Mouse (Mus musculus) c-Kit-positive CD71-positive TER-119-negative erythroid progenitor cells, embryonic 14.5 days (primary cell): ENCODE measurements around the gene C2cd4b.
A peak's percentile ranks its signal among the peaks of the same experiment; 100 is the strongest.
"Not testable (repeated sequence)": the region's sequence is repeated elsewhere in the genome, so short reads cannot be mapped to it uniquely, and the experiment has no call there.

Source experiments
- DNase-seq: peaks from one replicate; pipeline ENCODE4 v3.0.0-alpha.2; 2013; ENCODE audit warnings: low read depth

The C2cd4b gene

DNA sequence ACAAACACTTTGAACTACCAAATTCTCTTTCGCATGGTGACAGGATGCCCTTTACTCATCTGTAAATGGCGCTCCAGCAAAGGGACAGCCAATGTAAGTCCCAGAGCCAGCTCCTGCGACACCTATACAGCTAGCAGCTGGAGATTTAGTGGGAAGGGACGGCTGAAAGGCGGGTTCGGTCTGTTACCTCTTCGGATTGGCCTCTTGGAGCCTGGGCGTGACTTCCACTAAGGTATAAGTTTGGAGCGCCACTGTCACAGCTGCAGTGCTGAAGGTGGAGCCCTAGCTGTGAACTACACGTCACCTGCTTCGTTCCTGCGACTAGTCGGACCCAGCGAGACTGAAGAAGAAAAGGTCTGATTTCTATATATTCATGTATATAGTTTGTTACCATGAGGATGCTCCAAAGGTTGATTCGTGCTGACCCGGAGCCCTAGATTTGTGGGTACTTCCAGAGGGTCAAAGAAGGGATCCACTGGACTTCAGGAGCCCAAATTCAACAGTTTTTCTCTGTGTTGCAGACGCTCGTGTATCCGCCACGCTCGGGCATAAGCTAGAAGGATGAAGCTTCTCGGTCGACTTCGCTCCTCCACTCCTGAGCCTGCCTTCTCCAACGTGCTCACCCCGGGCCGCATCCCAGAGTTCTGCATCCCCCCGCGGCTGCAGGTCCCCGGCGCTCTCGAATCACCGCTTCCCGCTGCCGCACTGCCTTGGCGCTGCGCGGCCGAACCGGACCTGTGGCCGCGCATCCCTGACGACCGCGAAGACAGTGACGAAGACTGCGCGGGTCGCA, at the start of gene C2cd4b:
TSS of gene C2cd4b (plus strand) at position 275 of the 793 bp plus-strand sequence.
- no peak for DNase-seq

DNA sequence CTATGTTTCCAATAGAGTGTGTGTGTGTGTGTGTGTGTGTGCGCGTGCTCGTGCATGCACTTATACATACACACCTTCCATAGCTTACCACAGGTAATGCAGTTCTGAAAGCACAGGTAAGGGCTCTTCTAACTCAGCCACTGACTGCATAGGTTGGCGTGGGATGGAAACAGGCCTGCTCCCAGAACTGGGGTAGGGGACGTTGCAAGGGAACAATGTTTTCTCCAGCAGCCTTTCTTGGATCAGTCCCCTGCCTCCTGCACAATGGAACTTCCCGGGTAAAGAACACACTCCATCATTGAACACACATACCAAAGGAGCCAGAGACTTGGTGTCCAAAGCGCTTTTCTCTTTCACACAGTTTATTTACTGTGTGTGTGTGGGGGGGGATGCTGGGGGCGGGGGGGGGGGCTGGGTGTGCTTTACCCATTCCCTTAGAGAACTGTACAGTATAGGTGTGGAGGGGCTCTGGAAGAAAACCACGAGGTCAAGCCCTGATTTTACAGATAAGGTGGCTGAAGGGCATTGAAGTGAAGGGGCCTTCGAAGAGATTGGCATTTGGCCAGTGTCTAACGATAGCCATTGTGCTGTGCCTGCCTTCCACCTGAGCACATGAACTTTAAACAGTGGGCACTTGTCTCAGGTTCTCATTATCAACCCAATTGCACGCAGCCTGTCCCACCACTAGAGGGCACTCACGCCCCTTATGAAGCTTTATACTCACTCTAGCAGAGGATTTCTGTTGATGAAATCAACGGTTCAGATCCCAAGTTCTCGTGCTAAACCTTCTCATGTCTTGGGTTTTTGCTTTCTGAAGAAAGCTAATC, 48.0 kb upstream of the C2cd4b start:
- peak; percentile 39 for DNase-seq

DNA sequence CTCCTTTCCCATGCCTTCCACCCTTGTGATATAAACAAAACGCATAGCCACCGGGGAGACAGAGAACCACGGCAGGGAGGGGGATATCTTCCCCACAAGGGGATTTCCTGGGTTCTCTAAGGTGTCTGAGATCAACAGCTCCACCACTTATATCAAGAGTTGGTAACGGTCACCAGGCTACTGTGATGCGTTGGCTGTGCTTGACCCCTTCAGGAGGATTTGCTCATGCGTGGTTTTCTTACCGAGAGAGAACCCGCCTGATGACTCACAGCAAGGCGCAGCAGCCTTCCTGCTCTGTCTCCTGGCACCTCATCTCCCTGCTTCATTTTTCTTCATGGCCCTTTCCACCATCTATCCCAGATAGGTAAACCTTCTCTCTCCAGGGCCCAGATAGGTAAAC, 47.1 kb upstream of the C2cd4b start:
- no peak for DNase-seq

DNA sequence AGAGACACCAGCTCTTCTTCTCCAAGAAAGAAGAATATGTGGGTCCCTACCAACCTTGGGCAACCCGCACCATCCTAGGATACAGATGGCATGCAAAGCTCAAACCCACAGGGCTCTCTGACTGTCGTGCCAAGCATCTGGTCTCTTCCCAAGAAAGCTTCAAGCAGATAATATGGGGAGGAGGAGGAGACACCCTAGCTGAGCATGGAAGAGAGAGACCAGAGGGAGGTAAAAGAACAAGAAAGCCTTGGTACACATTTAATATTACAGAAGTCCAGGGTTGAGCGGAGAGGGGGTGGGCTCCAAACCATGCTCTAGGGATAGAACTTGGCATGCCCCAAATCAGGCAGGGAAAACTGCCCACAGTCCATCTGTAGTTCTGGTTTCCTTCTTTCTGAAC, 42.2 kb upstream of the C2cd4b start:
- no peak for DNase-seq

DNA sequence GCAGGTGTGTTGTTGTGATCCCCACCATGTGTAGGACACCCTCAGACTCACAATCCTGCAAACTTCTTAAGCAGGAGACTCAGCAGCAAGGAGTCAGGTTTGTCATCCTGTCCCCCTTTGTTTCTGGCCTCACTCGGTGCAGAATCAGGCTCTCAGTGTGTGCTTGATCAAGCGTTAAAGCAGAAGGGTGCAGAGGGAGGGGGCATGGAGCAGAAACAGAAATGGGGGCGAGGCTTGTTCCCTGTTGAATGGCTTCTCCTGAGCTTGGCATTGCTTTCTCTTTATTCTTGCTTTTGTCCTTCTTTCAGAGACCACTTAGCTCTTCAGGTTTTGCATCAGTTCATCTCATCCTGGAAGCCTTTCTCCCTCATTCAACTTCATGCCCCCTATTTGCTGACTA, 40.6 kb upstream of the C2cd4b start:
- DNase-seq: no peak

DNA sequence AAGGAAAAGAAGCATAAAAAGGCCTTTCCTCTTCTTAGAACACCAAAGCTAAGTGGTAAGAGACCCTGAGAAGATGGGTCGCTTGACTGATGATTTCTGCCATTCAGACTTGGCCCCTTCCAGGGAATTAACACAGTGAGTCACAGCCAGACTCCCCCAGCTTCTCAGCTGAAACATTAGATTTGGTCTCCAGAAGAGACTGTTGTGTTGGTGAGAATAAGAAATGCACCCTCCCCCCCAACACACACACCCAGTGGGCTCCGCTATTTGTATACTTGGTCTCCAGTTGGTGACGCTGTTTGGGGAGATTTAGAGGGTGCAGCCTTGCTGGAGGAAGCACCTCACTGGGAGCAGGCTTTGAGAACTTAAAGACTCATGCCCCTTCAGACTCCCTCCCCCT, 39.1 kb upstream of the C2cd4b start:
- no peak for DNase-seq

DNA sequence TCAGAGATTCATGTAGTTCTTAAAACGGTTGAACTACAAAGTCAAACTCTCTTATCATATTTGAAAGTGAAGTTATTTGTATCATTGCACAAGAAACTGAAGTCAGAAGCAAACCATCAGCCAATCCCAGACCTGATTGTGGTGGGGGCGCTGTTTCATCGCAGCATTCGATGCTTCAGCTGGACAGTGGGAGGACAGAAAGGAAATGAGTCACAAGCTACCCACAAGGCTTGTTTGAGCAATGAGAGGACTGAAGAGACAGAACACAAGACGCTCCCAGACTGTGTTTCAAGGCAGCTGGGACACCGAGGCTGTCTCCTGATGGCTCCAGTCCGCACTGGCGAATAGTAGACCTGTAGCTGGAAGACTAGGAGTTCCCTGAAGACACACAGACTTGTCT, 36.9 kb upstream of the C2cd4b start:
- DNase-seq: no peak

DNA sequence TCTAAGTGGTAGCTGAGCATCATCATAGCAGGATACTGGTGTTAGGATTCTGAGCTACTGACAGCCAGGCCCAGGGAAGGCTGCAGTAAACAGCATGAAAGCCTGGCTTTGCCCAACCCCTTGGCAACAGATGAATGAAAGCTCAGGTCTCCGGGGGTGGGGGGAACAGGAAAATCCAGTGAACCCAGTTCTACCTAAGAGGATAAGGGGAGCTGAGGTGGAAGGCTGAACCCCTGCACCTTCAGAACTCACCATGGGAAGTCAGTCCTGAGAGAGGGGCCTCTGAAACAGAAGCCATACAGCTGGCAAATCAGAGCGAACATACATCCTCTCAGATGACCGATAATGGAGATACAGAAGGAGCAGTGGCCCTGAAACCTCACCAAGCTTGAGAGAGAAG, 34.0 kb upstream of the C2cd4b start:
- no peak for DNase-seq

DNA sequence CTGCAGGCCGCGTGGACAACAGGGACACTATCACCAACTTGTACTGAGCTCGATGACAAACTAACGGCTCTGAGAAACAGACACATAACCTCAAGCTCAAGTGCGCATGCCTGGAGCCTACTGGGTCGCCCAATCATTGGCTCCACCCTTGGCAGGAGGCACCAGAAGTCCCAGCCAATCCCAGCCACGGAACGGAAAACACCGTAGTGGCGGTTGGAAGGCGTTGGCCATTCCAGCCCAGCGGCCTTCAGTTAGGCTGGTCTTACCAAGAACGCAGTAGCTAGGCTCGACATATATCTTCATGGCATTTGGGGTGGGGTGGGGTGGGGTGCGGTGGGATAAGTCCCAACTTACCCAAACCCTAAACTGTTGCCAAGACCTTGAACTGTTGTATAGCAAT, 25.5 kb upstream of the C2cd4b start:
- no peak for DNase-seq

DNA sequence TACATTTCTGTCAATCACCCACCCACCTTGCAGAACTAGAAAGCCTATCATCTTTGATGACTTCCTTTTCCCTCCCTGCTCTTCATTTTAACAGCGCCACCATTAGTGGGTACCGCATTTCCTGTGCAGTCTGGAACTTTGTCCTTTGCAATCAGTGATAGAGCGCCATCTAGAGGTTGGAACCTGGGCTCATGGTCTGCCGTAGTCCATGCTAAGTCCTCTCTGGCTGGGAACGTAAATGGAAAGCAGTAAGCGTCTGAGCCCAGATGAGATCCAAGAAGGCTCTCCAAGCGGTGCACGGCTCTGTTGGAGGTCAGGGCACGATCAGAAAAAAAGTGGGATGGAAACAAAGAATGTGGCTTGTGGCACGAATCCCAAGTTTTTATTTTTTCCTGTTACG, 23.8 kb upstream of the C2cd4b start:
- peak; percentile 10 for DNase-seq

DNA sequence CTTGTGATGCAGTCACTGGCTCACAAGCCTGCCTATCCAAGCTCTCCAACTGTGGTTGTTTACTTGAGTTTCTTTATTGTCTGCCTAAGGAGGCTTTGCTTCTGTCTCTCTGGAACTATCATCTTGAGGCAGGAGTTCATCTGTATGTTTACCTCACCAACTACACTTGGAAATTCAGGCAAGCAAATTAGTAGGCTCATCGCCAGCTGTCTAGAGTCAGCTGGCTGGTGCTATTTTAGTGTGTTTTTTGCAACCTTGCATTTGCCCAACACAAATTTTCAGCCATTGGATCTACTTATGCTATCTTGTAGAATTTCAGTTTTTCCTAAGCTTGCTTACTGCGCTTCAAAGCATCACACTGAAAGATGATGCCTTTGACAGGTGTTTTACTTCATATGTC, 18.0 kb upstream of the C2cd4b start:
- DNase-seq: no peak

DNA sequence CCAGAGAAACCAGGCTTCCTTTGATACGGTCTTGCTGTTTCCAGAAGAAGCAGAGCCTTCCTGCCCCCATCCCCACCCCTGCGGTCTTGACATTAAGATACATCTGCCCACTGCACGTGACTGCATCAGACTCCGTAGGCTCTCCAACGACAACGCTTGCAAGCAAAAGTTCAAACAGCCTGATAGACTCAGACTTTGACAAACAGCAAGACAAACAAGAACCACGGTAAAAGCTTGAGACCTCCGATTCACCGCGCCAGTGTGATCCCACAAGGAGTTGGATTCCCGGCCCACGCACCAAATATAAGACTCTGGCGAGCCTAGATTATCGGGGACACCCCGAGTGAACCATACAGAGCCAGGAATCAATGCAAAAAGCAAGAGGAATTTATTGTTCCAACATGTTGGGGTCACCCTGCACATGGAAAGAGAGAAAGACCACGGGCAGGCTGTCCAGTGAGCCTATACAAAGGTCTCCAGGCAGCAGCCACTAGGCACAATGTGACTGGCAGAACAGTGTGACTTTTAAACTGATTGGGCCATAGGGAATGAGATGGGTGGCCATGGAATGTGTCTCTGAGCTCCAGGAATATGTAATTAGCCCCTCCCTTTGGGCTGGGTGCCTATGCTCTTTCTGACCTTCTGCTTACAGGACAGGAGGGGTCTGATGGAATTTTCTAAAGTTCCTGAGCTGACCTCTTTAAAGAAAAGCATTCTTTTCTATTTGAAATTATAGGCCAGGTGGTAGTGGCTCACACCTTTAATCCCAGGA, 5.6 kb upstream of the C2cd4b start:
- no peak for DNase-seq

DNA sequence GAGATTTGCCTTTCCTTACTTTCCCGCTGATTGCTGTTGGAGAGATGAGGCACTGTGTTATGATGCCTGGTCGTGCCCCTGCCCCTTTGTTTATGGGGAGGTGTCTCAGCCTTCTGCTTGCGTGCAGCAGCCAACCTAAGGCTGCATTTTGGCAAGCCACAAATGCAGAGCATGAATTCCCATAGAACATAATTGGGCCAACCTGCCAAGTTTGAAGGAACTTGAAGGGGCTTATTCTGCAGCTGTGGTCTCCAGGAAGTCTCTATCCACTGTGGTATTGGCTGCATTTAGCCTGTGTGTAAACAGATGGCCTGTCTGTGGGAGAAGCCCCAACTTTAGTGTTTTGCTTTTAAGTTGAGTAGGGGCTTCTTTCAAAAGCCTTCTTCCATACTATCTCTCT, 4.5 kb upstream of the C2cd4b start:
- DNase-seq: no peak

DNA sequence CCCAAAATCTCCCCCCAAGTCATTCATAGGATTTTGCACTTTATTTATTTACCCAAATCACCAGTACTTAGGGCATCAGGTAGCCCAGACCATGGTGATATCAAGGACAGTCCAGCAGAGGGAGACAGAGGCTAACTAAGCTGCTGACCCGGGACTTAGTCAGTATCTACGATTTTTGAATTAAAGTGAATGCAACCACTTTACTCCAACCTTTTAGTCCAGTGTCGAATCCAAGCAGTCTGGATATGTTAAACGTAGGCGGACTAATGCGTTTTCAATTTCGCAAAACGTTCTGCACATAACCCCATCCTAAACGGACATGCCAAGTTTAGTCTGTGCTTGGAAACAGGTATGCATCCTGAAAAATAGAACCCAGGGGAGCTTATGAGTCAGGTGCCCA, 551 bp upstream of the C2cd4b start:
- peak; percentile 16 for DNase-seq

DNA sequence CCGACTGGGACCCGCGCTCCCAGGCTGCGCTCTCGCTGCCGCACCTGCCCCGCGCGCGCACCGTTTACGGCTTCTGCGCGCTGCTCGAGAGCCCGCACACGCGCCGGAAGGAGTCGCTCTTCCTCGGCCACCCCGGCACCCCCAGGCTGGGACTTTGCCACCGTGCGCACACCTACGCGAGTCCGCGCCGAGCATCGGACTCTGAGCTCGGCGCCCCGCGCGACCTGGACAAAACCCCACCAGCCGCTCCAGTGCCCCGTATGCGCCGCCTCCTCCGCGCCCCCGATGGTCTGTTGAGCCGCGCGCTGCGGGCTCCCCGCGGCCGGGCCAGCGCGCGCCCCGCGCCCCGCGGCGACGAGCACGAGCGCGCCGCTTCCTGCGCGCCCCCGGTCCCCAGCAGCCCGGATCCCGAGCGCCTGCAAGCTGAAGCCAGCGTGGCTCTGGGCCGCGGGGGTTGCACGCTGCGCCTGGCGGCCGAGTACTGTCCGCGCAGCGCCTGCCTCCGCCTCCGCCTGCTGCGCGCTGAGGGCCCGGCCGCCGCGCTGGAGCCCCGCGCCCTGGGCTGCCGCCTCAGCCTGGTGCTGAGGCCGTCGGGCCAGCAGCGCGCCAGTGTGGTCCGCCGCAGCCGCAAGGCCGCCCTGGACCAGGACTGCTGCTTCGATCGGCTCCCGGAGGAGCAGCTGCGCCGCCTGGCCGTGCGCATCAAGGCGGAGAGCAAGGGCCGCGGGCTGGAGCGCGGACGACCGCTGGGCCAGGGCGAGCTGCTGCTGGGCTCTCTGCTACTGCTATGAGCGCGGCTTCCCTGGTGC, 923 bp downstream of the C2cd4b start:
- not testable (repeated sequence) for DNase-seq

DNA sequence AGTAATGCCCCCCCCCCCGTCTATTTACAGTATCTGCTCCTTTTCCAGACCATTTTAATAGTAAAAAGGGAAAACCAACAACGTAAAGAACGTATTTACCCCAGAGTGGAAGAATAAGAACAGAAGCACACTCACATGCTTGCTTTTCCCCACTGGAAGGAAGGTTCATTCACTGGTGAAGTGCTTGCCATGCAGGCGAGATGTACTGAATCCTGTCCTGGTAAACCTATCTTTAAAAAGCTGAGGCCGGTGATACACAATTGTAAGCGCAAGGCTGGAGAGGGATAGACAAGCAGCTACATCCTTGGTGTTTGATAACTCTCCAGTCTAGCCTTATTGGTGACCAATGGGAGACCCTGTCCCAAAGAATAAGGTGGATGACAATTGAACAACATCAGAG, 1.8 kb downstream of the C2cd4b start:
- DNase-seq: no peak

DNA sequence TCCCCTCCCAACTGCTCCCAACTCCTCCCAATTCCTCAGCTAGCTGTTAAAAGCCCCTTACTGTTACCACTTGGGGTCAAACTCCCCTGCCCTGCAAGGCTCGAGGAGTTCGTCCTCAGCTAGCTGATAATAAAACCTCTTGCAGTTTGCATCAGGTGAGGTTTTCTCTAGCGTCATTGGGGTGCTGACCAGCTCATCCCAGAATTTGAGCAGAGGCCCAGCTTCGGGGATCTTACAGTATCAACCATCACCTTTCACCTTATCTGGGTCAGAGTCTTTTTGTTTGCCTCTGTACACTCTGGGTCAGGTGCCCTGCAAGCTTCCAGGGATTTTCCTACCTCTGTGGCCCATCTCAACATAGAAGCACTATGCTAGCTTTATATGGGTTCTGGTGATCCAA, 4.1 kb downstream of the C2cd4b start:
- DNase-seq: no peak

DNA sequence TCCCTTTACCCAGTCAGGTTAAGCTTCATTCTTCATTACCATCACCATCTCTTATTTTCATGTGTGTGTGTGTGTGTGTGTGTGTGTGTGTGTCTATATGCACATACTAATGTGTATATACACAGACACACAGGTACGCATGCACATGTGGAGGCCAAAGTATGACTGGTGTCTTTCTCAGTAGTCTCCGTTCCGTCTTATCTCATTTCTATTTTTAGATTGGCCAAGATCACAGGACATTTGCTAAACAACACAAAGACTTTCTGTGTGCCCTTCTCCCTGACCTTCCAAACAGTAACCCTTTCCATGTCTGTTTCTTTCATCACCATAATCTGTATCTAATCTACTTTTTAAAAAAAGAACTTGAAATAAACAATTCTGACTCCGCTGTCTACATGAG, 7.2 kb downstream of the C2cd4b start:
- no peak for DNase-seq

DNA sequence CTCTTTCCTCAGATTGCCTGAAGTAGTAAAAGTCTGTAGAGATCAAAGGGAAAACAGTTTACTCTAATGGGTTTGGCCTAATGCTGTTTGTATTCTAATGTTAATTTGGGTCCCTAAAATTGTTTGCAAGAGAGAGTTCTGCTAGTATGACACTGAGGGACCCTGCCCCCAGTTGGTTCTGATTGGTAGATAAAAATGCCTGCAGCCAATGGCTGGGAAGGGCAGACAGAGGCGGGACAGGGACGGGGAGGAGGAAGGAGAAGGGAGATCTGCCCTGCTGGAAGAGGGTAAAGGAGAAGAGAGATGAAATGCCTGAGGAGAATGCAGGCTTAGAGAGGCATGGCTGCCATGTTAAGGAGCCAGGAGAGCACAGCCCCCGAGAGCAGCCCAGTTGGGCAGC, 7.7 kb downstream of the C2cd4b start:
- no peak for DNase-seq

DNA sequence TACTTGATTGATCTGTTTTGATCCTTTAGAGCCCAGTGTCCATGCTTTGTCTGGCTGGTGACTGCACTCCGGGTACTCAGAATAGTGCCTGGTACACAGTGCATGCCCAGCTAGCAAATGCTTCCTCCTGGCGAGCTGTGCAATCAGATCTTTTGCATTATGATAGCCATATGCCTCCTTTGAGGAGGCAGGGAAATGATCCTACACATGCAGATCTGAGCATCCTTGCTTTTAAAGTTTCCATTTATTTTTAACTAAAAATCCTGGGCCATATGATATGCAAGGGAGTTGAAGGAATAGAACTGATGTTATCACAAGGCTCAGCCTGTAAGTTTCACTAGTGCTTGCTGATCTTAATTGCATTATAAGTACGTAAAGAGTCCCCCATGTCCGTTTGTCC, 9.6 kb downstream of the C2cd4b start:
- no peak for DNase-seq

DNA sequence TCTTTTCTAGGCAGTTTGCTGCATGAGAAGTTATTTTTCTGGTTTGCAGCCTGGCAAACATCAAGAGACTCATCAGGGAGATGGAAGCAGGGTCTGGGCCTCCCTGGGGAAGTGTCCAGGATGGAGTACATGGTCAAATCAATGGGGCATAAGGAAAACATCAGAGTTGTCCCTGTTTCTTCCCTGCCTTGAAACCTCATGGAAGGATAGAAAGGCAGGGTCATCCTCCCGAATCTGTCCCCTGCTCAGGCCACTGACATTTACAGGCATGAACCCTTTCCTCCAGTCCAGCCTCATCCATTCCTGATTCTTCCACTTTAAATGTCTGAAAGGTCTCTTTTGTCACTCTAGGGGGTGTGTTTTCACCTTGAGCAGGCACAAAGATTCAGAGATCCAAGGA, 10.2 kb downstream of the C2cd4b start:
- DNase-seq: no peak

DNA sequence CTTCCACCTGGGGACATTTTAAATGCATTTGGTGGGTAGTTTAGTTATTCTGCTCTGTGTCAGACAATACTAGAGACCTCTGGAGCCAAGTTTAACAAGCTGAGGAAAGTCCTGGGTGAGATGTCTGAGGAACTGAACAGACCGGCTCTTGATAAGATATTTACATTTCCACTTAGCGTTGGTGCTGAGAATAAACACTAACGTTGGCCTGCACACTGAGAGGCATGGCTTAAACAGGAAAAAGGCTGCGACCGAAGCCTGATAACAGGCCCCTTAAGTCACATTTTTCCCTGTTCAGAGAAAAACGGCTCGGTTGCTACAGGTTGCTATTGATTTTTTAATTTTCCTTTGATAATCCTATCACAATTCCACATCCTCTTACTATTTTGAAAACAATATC, 12.1 kb downstream of the C2cd4b start:
- DNase-seq: no peak
